Mouse (Mus musculus) midbrain, embryonic 11.5 days (tissue): ENCODE data around the gene Sema4d. TPM values are rescaled to one million over a fixed set of nuclear protein-coding genes. Genes with fewer than 3 reads are reported as not detected.

Experiments
- ATAC-seq: fragments of 200-750 bp; cut with Nextera tagmentation; 2 replicates; pipeline ENCODE4 v1.8.0; 2017; ENCODE audit warnings: moderate TSS enrichment, moderate library complexity; ENCODE audit not compliant: low FRiP score
- DNase-seq: peaks from one replicate; pipeline ENCODE4 v3.0.0; 2015; ENCODE audit warnings: low spot score; ENCODE audit errors: missing footprints
- H3K27ac ChIP-seq: fragments of 300-500 bp; sonication (generic); 2 replicates; pipeline ENCODE4 v1.5.1; 2014; ENCODE audit warnings: low read depth, low read length
- H3K27me3 ChIP-seq: fragments of 300-500 bp; sonication (generic); 2 replicates; pipeline ENCODE4 v1.6.1; 2014; ENCODE audit warnings: mild to moderate bottlenecking, low read length, moderate library complexity, mixed read lengths; ENCODE audit not compliant: control insufficient read depth, insufficient read depth
- H3K36me3 ChIP-seq: fragments of 300-500 bp; sonication (generic); 2 replicates; pipeline ENCODE4 v1.6.1; 2014; ENCODE audit warnings: mild to moderate bottlenecking, low read length, moderate library complexity, mixed read lengths; ENCODE audit not compliant: control insufficient read depth, insufficient read depth
- H3K4me1 ChIP-seq: fragments of 300-500 bp; sonication (generic); 2 replicates; pipeline ENCODE4 v1.6.1; 2014; ENCODE audit warnings: low read length; ENCODE audit not compliant: control insufficient read depth, insufficient read depth
- H3K4me2 ChIP-seq: fragments of 300-500 bp; sonication (generic); 2 replicates; pipeline ENCODE4 v1.6.1; 2014; ENCODE audit warnings: mild to moderate bottlenecking, moderate library complexity
- H3K4me3 ChIP-seq: fragments of 300-500 bp; sonication (generic); 2 replicates; pipeline ENCODE4 v1.5.1; 2014; ENCODE audit warnings: low read depth, low read length
- H3K9ac ChIP-seq: fragments of 300-500 bp; sonication (generic); 2 replicates; pipeline ENCODE4 v1.6.1; 2014; ENCODE audit warnings: low read length
- H3K9me3 ChIP-seq: fragments of 300-500 bp; sonication (generic); 2 replicates; pipeline ENCODE4 v1.6.1; 2016; ENCODE audit warnings: low read length; ENCODE audit not compliant: control insufficient read depth
- WGBS: fragments of 180-500 bp; shearing (Covaris S2); extraction: QIAGEN DNeasy Blood & Tissue Kit; methylation state at CpG from one replicate; pipeline ENCODE4 v1.1.7; 2014; 5-methylcytosine and 5-hydroxymethylcytosine counted together
- polyA plus RNA-seq: library from polyadenylated mRNA; unstranded; fragments of >200 nt; fragmentation: Nextera tagmentation; extraction: Ambion mirVana; gene quantifications from 2 replicates; pipeline ENCODE4 v1.2.1, GENCODE M21; 2014

The Sema4d gene
- polyA plus RNA-seq, 1 experiment from 2014 or later = 4.9 TPM

DNA sequence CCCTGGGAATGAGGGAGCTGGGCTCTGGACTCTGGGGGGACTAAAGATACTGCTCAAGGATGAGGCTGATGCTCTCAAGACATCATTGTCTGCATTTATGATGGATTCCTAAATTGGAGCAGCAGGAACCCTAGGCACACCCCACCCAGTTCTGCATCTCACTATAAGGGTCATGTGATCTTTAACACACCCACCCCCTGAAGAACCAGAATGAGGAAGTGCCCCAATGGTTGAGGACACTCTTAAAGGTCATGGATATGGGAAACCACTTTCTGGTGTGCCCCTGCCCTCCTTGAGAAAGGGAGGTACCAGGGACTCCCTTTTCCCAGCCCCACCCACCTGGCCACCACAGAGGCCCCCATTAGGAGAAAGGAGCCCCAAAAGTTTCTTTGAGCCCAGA lies 97.1 kb downstream of the Sema4d start:
- Histone ChIP-seq H3K9ac (no peak overlapping the region), H3K4me1 (no peaks in the 10 kb centered on the region), H3K4me3 (no peak overlapping the region), H3K27me3 (no peaks in the 10 kb centered on the region), H3K4me2 (no peak overlapping the region), H3K36me3 (no peaks in the 10 kb centered on the region), H3K9me3 (no peaks in the 10 kb centered on the region), H3K27ac (no peak overlapping the region)
- DNase-seq (no peak), ATAC-seq (no peak)

DNA sequence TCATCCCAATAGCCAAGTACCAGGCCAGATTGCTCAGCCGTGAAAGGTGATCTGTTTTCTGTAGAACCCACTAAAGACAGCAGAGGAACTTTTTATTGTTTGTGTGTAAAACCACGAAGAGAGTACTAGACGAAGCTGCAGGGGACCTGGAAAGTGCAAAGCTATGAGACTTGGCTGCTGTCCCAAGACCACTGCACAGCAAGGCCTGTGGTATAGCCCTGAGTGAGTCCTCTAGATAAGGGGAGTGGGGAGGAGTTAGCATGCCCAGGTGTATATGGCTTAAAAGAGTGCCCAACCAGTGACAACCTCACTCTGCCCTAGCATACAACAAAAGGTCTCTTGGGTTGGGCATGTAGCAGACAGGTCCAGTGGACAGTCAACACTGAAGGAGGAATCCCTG lies 104.9 kb downstream of the Sema4d start:
- Histone ChIP-seq H3K4me1 (no peaks in the 10 kb centered on the region), H3K36me3 (peaks cover 9% of the 10 kb centered on the region), H3K4me3 (no peak overlapping the region), H3K27me3 (no peaks in the 10 kb centered on the region), H3K9ac (no peak overlapping the region), H3K27ac (no peak overlapping the region), H3K9me3 (no peaks in the 10 kb centered on the region), H3K4me2 (no peak overlapping the region)
- DNase-seq = no peak
- ATAC-seq = no peak
- WGBS = 43% methylated on average over 3 of the region's 3 CpGs

DNA sequence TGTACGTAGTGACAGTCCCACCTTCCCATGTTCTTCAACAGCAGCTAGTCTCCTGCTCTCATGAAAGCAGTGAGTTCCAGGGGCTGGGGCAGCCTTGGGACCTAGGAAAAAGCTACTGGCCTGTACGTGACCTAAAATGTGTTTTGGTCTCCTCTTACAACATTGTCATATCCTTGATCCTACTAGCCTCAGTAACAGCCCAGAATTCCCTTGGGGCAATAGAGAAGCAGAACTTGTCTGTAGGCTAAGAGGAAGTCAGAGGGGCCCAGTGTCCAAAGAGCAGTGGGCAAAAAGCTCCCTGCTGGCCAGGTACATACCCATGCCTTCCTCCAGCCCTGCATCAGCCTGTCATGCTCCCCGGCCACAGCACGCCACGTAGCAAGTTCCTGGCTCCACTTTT lies 106.6 kb downstream of the Sema4d start:
- Histone ChIP-seq H3K36me3 (peaks cover 12% of the 10 kb centered on the region), H3K4me3 (no peak overlapping the region), H3K27ac (no peak overlapping the region), H3K27me3 (no peaks in the 10 kb centered on the region), H3K4me1 (no peaks in the 10 kb centered on the region), H3K4me2 (no peak overlapping the region), H3K9ac (no peak overlapping the region), H3K9me3 (no peaks in the 10 kb centered on the region)
- ATAC-seq (no peak), DNase-seq (no peak)
- 94% methylated on average over 5 of the region's 5 CpGs for WGBS

DNA sequence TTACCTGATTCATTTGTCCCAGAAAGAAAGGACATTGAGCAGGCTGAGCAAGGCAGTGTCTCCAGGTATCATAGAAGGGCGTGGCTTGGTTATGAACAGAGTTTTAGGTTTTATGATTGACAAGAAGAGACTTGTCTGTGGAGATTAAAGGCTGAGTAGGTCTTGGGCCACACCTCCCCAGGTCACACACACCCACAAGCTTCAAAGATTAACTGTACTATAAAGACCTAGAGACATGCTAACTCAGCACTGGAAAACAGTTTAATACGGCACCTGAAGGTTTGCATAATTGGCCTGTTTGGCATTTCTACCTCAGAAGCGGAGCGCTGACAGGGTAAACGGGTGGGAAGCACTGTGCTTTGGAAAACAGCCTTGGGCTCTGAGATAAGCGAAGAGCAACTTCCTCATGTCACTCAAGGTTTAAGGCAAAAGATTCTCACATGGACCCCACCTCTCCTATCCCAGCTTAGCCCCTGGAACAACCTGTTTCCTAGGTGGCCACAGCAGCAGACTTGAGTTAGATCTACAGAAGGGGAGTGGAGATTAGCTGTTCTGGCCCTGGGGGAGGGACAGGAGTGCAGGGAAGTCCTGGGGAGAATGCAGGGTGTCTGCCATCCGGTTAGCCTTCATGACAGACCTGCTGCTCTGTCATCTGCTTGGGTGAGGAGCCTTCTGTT lies 108.1 kb downstream of the Sema4d start:
- Histone ChIP-seq H3K4me3 (no peak overlapping the region), H3K9ac (no peak overlapping the region), H3K27ac (no peak overlapping the region), H3K36me3 (peaks cover 21% of the 10 kb centered on the region), H3K4me1 (no peaks in the 10 kb centered on the region), H3K4me2 (no peak overlapping the region), H3K9me3 (no peaks in the 10 kb centered on the region), H3K27me3 (no peaks in the 10 kb centered on the region)
- DNase-seq (no peak), ATAC-seq (no peak)
- WGBS = 86% methylated on average over 7 of the region's 7 CpGs

DNA sequence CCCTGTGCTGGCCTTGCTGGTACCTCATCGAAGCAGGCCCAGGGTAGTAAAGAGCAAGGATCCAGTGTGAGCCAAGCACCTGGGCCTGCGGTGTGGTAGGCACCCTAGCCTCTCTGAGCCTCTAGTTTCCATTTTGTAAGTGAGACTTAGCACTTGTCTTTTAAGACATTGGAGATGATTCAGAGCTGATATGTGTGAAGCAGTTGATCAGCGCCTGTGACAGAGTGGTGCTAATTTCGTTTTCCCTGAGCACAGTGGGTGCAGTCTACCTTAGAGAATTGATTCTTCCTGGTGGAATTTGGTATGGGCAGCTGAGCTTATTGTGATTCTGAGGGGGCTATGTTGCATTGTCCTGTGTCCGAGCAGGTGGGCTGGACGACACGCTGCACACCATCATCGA lies 111.9 kb downstream of the Sema4d start:
- no peak overlapping the region for H3K27ac ChIP-seq
- H3K4me3 ChIP-seq = no peak overlapping the region
- DNase-seq = no peak
- no peak overlapping the region for H3K9ac ChIP-seq
- no peaks in the 10 kb centered on the region for H3K9me3 ChIP-seq
- no peaks in the 10 kb centered on the region for H3K27me3 ChIP-seq
- 94% methylated on average over 8 of the region's 8 CpGs for WGBS
- no peaks in the 10 kb centered on the region for H3K4me1 ChIP-seq
- no peak overlapping the region for H3K4me2 ChIP-seq
- H3K36me3 ChIP-seq = peaks cover 40% of the 10 kb centered on the region
- no peak for ATAC-seq

DNA sequence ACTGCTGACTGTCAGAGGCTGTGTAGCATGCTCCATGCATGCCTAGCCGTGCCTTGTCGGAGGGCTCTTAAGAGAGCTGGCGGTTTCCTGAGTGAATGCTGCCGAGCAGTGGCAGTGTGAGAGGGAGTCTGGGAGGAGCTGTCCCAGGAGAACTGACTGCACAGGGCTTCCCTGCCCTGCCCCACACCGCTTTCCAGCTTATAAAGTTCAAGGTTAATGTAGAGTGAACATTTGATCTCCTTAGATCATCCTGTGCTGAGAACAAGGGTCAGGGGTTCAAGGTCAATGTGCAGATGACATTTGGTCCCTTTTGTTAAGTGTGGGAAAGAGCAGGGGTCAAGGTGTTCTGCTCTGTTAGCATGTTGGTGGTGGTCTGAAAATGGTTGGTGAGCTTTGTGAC lies 112.5 kb downstream of the Sema4d start:
- 89% methylated on average over 5 of the region's 5 CpGs for WGBS
- no peaks in the 10 kb centered on the region for H3K4me1 ChIP-seq
- no peak for ATAC-seq
- H3K36me3 ChIP-seq = peaks cover 43% of the 10 kb centered on the region
- no peaks in the 10 kb centered on the region for H3K27me3 ChIP-seq
- no peak overlapping the region for H3K27ac ChIP-seq
- H3K4me3 ChIP-seq = no peak overlapping the region
- no peak overlapping the region for H3K4me2 ChIP-seq
- DNase-seq = no peak
- H3K9ac ChIP-seq = no peak overlapping the region
- H3K9me3 ChIP-seq = no peaks in the 10 kb centered on the region

DNA sequence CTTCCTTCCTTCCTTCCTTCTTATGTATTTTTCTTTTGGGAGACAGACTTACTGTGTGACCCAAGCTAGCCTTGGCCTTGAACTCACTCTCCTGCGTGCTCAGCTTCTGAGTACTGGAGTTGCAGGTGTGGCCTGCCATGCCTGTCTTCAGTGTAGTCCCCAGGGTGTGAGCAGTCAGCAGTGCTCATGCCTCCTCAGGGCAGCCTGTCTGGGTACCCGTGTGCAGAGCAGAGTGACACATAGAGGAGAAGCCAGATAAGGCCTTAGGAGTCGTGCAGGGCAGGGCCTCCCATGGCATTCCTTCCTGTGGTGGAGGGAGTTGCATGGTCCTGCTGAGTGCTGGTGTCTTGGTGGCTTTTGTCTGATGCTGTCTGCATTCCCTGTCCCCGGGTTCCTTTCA lies 114.2 kb downstream of the Sema4d start:
- Histone ChIP-seq H3K9me3 (no peaks in the 10 kb centered on the region), H3K36me3 (peaks cover 44% of the 10 kb centered on the region), H3K27me3 (no peaks in the 10 kb centered on the region), H3K4me2 (no peak overlapping the region), H3K4me1 (no peaks in the 10 kb centered on the region), H3K27ac (no peak overlapping the region), H3K9ac (no peak overlapping the region), H3K4me3 (no peak overlapping the region)
- ATAC-seq (no peak), DNase-seq (no peak)
- WGBS = 83% methylated on average over 4 of the region's 4 CpGs

DNA sequence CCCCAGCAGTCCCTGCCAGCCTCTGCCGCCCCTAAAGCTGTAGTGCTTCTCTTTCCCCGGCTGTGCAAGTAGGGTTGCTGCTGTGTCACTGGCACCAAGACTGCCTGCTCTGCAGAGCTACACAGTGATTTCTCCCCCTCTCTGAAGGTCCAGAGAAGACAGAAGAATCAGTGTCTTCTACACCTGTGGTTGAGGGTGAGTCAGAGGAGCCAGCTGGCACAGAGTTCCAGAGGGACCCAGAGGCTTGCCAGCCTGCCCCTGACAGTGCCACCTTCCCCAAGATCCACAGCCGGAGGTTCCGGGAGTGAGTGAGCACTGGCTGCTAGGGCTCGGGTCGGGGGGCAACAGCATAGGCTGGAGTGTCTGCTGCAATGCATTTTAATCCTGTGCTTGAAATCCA lies 114.9 kb downstream of the Sema4d start:
- no peak overlapping the region for H3K4me3 ChIP-seq
- no peak overlapping the region for H3K27ac ChIP-seq
- no peaks in the 10 kb centered on the region for H3K27me3 ChIP-seq
- ATAC-seq = no peak
- no peak overlapping the region for H3K9ac ChIP-seq
- no peak overlapping the region for H3K4me2 ChIP-seq
- peaks cover 47% of the 10 kb centered on the region for H3K36me3 ChIP-seq
- H3K9me3 ChIP-seq = no peaks in the 10 kb centered on the region
- no peak for DNase-seq
- WGBS = 92% methylated on average over 6 of the region's 6 CpGs
- no peaks in the 10 kb centered on the region for H3K4me1 ChIP-seq

DNA sequence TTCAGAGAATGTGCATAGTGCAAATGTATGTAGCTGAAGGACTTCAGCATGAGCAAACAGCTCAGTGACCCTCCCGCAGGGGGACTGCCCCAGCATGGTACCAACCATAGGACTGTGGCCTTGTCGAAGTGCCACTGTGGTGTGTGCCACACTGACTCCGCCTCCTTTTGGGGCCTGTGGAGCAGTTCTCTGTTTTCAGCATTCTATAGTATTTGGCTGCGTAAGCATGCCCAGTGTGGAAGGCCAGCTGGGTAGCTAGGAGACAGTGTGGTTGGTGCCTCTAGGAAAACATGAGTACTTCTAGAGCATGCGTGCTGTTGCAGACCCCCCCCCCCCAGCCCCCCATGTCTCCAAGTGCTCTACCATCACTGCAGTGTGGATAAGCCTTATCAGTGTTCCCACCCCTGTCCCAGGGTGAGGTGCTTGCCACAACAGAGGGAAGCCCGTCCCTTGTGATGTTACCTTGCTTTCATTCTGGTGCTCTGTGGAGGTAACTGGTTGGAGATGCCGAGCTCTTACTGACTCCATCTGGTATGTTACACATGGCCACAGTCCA lies 115.8 kb downstream of the Sema4d start:
- Histone ChIP-seq H3K27ac (no peak overlapping the region), H3K4me1 (no peaks in the 10 kb centered on the region), H3K9me3 (no peaks in the 10 kb centered on the region), H3K4me3 (no peak overlapping the region), H3K4me2 (no peak overlapping the region), H3K9ac (no peak overlapping the region), H3K27me3 (no peaks in the 10 kb centered on the region), H3K36me3 (peaks cover 50% of the 10 kb centered on the region)
- WGBS = 91% methylated on average over 7 of the region's 7 CpGs
- DNase-seq = no peak
- ATAC-seq = no peak
